Mouse (Mus musculus) forebrain, embryonic 14.5 days (tissue): ENCODE measurements around the gene Gm45140. TPM values are rescaled to one million over a fixed set of nuclear protein-coding genes. Genes with fewer than 3 reads are reported as not detected.
"Not testable (repeated sequence)": the region's sequence is repeated elsewhere in the genome, so short reads cannot be mapped to it uniquely, and the experiment has no call there.

Source experiments
- ATAC-seq: fragments of 200-750 bp; cut with Nextera tagmentation; 2 replicates; pipeline ENCODE4 v1.8.0; 2017; ENCODE audit warnings: mild to moderate bottlenecking, moderate library complexity
- DNase-seq: peaks from one replicate; pipeline ENCODE4 v3.0.0-alpha.2; 2015; ENCODE audit warnings: low spot score
- H3K27ac ChIP-seq: fragments of 300-500 bp; sonication (generic); 2 replicates; pipeline ENCODE4 v1.5.1; 2014; ENCODE audit warnings: low read depth, mild to moderate bottlenecking, control low read depth, low read length, moderate library complexity
- H3K27me3 ChIP-seq: fragments of 300-500 bp; sonication (generic); replicated peaks from 2 replicates; pipeline ENCODE4 v1.6.1; 2014; ENCODE audit warnings: low read length, control low read depth, mixed read lengths; ENCODE audit not compliant: control insufficient read depth, insufficient read depth
- H3K36me3 ChIP-seq: fragments of 300-500 bp; sonication (generic); 2 replicates; pipeline ENCODE4 v1.6.1; 2014; ENCODE audit warnings: low read length, control low read depth; ENCODE audit not compliant: control insufficient read depth, insufficient read depth
- H3K4me1 ChIP-seq: fragments of 300-500 bp; sonication (generic); 2 replicates; pipeline ENCODE4 v1.6.1; 2014; ENCODE audit warnings: antibody characterized with exemption, low read length, control low read depth; ENCODE audit not compliant: control insufficient read depth, insufficient read depth
- H3K4me2 ChIP-seq: fragments of 300-500 bp; sonication (generic); 2 replicates; pipeline ENCODE4 v1.6.1; 2014; ENCODE audit warnings: mild to moderate bottlenecking, control low read depth, low read length
- H3K4me3 ChIP-seq: fragments of 300-500 bp; sonication (generic); 2 replicates; pipeline ENCODE4 v1.5.1; 2014; ENCODE audit warnings: low read depth, low read length, control low read depth
- H3K9ac ChIP-seq: fragments of 300-500 bp; sonication (generic); 2 replicates; pipeline ENCODE4 v1.6.1; 2014; ENCODE audit warnings: mild to moderate bottlenecking, low read length, control low read depth, moderate library complexity
- H3K9me3 ChIP-seq: fragments of 300-500 bp; sonication (generic); replicated peaks from 2 replicates; pipeline ENCODE4 v1.6.1; 2016; ENCODE audit warnings: low read length, control low read depth, mixed read lengths; ENCODE audit not compliant: control insufficient read depth
- WGBS: fragments of 180-500 bp; shearing (Covaris S2); extraction: QIAGEN DNeasy Blood & Tissue Kit; methylation state at CpG from one replicate; pipeline ENCODE4 v1.1.7; 2014; 5-methylcytosine and 5-hydroxymethylcytosine counted together
- polyA plus RNA-seq: library from polyadenylated mRNA; unstranded; fragments of >200 nt; fragmentation: Nextera tagmentation; extraction: Ambion mirVana; gene quantifications from 2 replicates; pipeline ENCODE4 v1.2.1, GENCODE M21; 2014

Gene Gm45140
- polyA plus RNA-seq, 1 experiment from 2014 or later = 1.2 TPM

DNA sequence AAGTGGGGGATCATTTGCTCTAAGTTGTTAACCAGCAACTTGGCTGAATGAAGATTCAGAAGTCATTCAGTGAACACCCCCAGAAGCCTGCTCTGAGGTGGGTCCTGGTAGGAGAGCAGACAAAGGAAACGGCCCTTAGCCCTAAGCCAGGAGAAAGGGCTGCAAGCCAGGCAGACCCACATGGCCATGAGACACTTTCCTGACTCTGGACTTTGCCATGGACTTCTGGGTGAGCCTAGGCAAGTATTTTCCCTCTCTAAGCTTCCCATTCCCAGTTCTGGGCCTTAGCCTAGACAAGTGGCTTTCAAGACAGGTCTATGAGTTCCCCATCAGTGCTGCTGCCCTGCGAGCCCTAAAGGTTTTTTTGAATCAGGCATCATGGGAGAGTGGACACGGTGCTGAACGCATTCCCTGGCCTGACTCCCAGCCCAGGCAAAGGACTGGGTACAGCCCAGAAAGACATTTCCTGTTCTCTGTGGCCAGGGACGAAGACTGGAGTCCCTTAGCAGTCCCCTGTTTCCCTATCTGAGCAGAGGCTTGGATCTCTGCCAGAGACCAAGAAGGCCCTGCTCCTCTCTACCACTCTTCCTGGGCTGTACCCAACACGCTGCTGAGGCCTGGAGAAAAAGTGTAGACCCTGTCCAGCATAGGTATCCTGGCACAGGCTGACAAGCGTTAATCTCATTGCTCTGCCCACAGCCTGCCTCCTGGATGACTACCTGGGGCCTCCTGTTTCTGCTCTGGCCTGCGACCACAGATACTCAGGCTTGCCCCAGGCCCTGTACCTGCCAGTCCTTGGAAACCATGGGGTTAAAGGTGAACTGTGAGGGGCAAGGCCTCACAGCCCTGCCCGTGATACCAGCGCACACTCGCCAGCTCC is 57.1 kb downstream of the Gm45140 start:
- no peak overlapping the region for H3K9ac ChIP-seq
- 79% methylated on average over 11 of the region's 11 CpGs for WGBS
- no peaks in the 10 kb centered on the region for H3K9me3 ChIP-seq
- DNase-seq (no peak), ATAC-seq (no peak)
- no peaks in the 10 kb centered on the region for H3K4me1 ChIP-seq
- no peak overlapping the region for H3K4me3 ChIP-seq
- H3K27ac ChIP-seq = no peak overlapping the region
- H3K27me3 ChIP-seq = no peaks in the 10 kb centered on the region
- H3K36me3 ChIP-seq = no peaks in the 10 kb centered on the region
- H3K4me2 ChIP-seq = no peak overlapping the region

DNA sequence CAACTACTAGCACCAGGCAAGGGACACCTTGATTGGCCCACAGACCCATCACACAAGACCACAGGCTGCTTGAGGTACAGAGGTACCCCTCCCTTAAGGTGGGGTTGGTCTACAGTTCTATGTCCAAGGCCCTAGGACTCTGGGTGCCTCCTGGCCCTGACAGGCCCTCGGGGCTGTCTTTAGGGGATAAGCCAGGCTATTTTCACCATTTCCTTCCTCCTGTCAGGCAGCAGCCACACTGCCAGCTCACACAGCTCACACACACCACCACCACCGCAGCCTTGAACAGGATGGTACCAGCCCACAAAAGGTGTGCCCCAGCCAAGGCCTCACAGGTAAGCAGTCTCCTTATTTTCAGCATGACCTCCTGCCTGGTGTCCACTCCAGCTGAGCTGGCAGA is 57.8 kb downstream of the Gm45140 start, which contains the start of gene Gp9:
Gene Gp9 (plus strand): TSS at position 231 of the 400 bp plus-strand sequence.
- Histone ChIP-seq H3K4me2 (no peak within 1 kb of the TSS), H3K9ac (no peak within 1 kb of the TSS), H3K9me3 (no peaks in the 10 kb centered on the region), H3K4me3 (no peak within 1 kb of the TSS), H3K27me3 (no peaks in the 10 kb centered on the region), H3K4me1 (no peaks in the 10 kb centered on the region), H3K27ac (no peak within 1 kb of the TSS), H3K36me3 (no peaks in the 10 kb centered on the region)
- 74% methylated on average over 2 of the region's 2 CpGs for WGBS
- ATAC-seq = no peak
- DNase-seq = no peak

DNA sequence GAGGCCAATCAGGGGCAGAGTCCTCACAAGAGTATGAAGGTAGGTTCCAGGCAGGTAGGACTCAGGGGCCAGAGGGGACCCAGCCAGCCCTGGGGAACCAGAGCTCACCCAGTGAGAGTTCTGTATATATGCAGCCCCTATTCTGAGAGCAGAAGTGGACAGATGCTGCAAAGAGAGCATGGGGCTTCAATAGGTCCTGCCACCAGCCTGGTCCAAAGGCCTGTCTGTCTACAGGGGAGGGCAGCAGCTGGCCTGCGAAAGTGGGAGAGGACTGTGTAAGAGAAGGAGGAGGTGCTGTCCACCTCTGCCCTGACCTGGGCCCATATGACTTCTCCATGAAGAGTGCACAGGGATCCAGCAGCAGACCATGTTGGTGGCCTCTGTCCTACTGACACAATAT is 58.9 kb downstream of the Gm45140 start:
- Histone ChIP-seq H3K9ac (no peak overlapping the region), H3K27me3 (no peaks in the 10 kb centered on the region), H3K4me2 (no peak overlapping the region), H3K9me3 (no peaks in the 10 kb centered on the region), H3K36me3 (no peaks in the 10 kb centered on the region), H3K4me1 (no peaks in the 10 kb centered on the region), H3K4me3 (no peak overlapping the region), H3K27ac (no peak overlapping the region)
- no peak for ATAC-seq
- no peak for DNase-seq
- 91% methylated on average over 1 of the region's 1 CpGs for WGBS

DNA sequence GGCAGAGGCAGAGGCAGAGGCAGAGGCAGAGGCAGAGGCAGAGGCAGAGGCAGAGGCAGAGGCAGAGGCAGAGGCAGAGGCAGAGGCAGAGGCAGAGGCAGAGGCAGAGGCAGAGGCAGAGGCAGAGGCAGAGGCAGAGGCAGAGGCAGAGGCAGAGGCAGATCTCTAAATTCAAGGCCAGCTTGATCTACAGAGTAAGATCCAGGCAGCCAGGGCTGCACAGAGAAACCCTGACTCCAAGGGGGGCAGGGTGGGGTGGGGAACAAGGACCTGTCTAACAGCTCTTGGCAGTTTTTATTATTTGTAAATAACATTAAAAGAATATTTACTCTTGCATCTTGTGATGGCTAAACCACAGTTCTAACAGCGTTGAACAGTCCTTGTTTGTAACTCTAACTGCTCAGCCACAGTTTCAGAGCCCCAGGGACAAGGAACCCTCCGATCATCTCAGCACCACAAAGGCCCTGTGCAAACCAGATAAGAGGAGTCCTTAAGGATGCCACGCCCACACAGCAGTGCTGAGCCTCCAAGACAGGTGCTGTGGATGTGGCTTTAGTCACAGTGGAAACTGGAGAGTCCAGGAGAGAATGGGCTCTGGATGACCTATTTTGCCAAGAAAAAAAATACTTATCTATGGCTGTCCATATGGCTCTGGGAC is 59.9 kb downstream of the Gm45140 start:
- H3K27ac ChIP-seq = no peak overlapping the region
- no peak for DNase-seq
- no peaks in the 10 kb centered on the region for H3K4me1 ChIP-seq
- no peaks in the 10 kb centered on the region for H3K36me3 ChIP-seq
- no peaks in the 10 kb centered on the region for H3K9me3 ChIP-seq
- no peak for ATAC-seq
- 81% methylated on average over 3 of the region's 3 CpGs for WGBS
- H3K9ac ChIP-seq = no peak overlapping the region
- no peak overlapping the region for H3K4me3 ChIP-seq
- no peaks in the 10 kb centered on the region for H3K27me3 ChIP-seq
- no peak overlapping the region for H3K4me2 ChIP-seq

DNA sequence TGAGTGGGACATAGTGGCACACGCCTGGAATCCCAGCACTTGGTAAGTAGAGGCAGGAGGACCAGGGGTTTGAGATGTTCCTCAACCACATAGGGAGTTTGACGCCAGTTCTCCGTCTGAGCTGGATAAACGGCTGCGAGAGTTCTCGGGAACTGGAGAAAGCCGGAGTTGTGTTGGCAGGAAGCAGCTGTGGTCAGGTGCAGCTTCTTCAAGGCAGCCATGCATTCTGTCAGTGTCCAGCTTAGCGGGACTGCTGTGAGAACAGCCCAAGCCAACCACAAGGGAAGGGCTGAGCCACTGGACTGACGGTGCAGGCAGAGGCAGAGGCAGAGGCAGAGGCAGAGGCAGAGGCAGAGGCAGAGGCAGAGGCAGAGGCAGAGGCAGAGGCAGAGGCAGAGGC is 60.7 kb downstream of the Gm45140 start:
- Histone ChIP-seq H3K27ac (no peak overlapping the region), H3K9me3 (no peaks in the 10 kb centered on the region), H3K9ac (no peak overlapping the region), H3K36me3 (no peaks in the 10 kb centered on the region), H3K4me3 (no peak overlapping the region), H3K4me2 (no peak overlapping the region), H3K4me1 (no peaks in the 10 kb centered on the region), H3K27me3 (no peaks in the 10 kb centered on the region)
- no peak for ATAC-seq
- 87% methylated on average over 9 of the region's 9 CpGs for WGBS
- no peak for DNase-seq

DNA sequence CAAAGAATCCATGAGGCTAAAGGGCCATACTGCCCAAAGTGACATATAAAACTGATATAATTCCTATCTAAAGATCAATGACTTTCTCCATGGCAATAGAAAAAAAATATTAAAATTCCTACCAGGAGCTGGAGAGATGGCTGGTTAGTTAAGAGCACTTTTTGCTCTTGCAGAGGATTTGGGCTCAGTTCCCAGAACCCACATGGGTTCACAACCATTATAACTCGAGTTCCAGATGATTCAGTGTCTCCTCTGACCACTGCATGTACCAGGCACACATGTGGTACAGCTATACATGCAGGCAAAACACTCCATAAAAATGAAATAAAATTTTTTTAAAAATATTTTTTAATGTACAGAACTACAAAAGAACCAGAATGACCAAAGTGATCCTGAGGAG is 61.1 kb downstream of the Gm45140 start:
- 42% methylated on average over 1 of the region's 1 CpGs for WGBS
- no peaks in the 10 kb centered on the region for H3K9me3 ChIP-seq
- no peak overlapping the region for H3K4me3 ChIP-seq
- no peak for ATAC-seq
- no peak overlapping the region for H3K9ac ChIP-seq
- no peaks in the 10 kb centered on the region for H3K36me3 ChIP-seq
- no peak for DNase-seq
- H3K4me2 ChIP-seq = no peak overlapping the region
- no peaks in the 10 kb centered on the region for H3K27me3 ChIP-seq
- no peaks in the 10 kb centered on the region for H3K4me1 ChIP-seq
- H3K27ac ChIP-seq = no peak overlapping the region

DNA sequence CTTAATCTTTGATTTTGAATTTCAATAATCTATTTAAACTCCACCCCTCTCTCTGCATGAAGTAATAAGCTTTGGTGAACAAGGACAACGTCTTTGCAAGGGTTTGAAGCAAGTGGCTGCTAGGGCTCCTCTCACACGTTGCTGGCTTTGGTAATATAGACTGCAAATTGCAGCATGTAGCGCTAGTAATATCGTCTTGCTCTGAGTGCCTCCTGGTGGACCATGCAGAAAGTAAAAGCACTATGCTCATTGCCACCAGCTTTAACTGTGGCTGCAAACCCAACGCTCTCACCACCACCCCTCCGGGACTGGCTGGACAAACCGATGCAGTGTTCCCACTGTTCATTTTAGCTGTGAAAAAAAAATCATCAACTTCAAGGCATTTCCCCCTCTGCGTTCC is 65.0 kb downstream of the Gm45140 start:
- no peak overlapping the region for H3K4me3 ChIP-seq
- H3K9me3 ChIP-seq = no peaks in the 10 kb centered on the region
- WGBS = 57% methylated on average over 8 of the region's 8 CpGs
- no peaks in the 10 kb centered on the region for H3K36me3 ChIP-seq
- DNase-seq (peak; percentile 32), ATAC-seq (no peak)
- H3K4me2 ChIP-seq = no peak overlapping the region
- no peak overlapping the region for H3K27ac ChIP-seq
- no peaks in the 10 kb centered on the region for H3K4me1 ChIP-seq
- H3K27me3 ChIP-seq = no peaks in the 10 kb centered on the region
- no peak overlapping the region for H3K9ac ChIP-seq

DNA sequence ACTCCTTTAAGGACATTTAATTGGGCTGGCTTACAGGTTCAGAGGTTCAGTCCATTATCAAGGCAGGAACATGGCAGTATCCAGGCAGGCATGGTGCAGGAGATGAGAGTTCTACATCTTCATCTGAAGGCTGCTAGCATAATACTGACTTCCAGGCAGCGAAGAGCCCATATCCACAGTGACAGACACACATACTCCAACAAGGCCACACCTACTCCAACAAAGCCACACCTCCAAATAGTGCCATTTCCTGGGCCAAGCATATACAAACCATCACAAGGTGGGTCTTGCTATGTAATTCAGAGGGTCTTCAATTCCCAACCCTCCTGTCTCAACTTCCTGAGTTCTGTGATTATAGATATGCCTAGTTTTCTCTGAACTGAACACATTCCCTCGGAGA is 71.3 kb downstream of the Gm45140 start:
- not testable (repeated sequence) for H3K4me3 ChIP-seq, H3K4me2 ChIP-seq, H3K9ac ChIP-seq, H3K9me3 ChIP-seq, ATAC-seq, DNase-seq, H3K4me1 ChIP-seq, H3K27me3 ChIP-seq, H3K27ac ChIP-seq, H3K36me3 ChIP-seq
- 92% methylated on average over 2 of the region's 2 CpGs for WGBS
